Mouse (Mus musculus): ENCODE results near the gene Pcdh9. TPM values are rescaled to one million over a fixed set of nuclear protein-coding genes. Genes with fewer than 3 reads are reported as not detected.

Gene Pcdh9
- polyA plus RNA-seq, 1 experiment: 1.1 TPM

GRCm38 (mm10) chr14:93039326-93040221, 850.9 kb downstream of the Pcdh9 start:
- no peak for DNase-seq (ENCODE audit: low spot score)

DNA sequence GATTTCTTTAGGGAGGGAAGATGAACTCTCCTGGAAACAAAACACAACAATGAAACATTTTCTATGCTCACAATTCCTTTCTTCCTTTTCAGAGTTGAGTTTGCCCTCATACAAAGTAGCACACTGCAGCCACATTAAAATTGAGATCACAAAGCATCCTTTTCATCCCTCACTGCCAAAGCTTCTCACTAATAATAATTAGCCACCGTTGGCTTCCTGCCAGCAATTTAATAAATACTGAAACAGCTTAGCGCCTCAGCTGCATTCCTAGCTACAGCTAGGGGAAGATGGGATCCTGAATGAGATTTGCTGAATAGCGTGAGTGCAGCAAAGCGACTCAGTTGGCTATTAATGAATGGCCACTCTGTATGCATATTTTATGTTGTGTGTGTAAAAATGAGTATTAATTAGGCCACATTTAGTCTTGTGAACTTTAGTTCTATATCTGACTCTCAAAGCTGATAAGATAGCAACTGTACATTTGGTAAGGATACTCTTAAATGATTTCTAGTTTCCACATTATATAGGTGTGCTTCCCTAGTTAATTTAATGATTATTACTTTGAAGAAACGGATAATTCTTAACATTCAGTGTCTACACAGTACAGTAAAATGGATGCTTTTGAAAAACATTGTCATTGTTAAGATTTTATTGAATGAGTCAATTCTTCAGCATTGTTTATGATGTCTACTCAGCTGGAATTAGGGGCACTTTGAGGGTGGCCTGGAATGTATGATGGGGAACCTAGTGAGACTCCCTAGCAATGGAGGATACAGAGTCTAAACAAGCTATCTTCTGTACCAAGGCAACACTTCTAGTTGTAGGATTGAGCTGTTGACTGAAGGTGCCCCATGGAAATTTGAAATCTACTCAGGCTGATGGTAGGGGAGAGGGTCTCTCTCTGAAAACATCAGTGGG, 881.1 kb downstream of the Pcdh9 start:
- no peak for DNase-seq (ENCODE audit: low spot score)
